Mouse (Mus musculus) heart, postnatal 14 days (tissue): Measurements from ENCODE around the gene Ankrd17. TPM values are rescaled to one million over a fixed set of nuclear protein-coding genes. Genes with fewer than 3 reads are reported as not detected.

Experiments used
- DNase-seq, 2 experiments: peaks; one replicate each; pipeline ENCODE4 v3.0.0; 2021 to 2022
- intact Hi-C: fragments of 180-260 bp; cut with DNase I; formaldehyde crosslinking; loops from one replicate; pipeline ENCODE4 v1.15.1; 2025
- total RNA-seq, 2 experiments: library from RNA; stranded (reverse); gene quantifications; 2 replicates each; pipeline ENCODE4 v1.2.3; 2021

Gene Ankrd17
- total RNA-seq, 2 experiments from 2014 or later = 71.4 to 74.4 TPM

- intact Hi-C loops = loop anchor here (1.0 to 5.0 kb wide), 2 partner anchors 58 to 142 kb away; partner anchors contain the start of gene Ankrd17
- no peak for DNase-seq
Measured at GRCm38 (mm10) chr5:90224730-90225129, 141.6 kb downstream of the Ankrd17 start.

- intact Hi-C loops = loop anchor here (1.0 kb wide), 1 partner anchor 143 kb away; the partner anchor contains the start of gene Ankrd17
- DNase-seq = peak; percentile 99
Measured at GRCm38 (mm10) chr5:90223534-90224381, 142.6 kb downstream of the Ankrd17 start, which contains the start of gene Cox18. Gene Cox18, minus strand, starts transcription at chr5:90224001.

GRCm38 (mm10) chr5:90222937-90223336 lies 143.4 kb downstream of the Ankrd17 start:
- no peak for DNase-seq
- intact Hi-C loops = no loop called here

GRCm38 (mm10) chr5:90217791-90218190 lies 148.6 kb downstream of the Ankrd17 start:
- intact Hi-C loops = no loop called here

GRCm38 (mm10) chr5:90217226-90217625 lies 149.2 kb downstream of the Ankrd17 start:
- no peak for DNase-seq

More at GRCm38 (mm10) chr5:90217791-90218190, 148.6 kb downstream of the Ankrd17 start:
- DNase-seq = no peak

GRCm38 (mm10) chr5:90213356-90213755 lies 153.0 kb downstream of the Ankrd17 start:
- no peak for DNase-seq
- intact Hi-C loops = no loop called here

More at GRCm38 (mm10) chr5:90217226-90217625, 149.2 kb downstream of the Ankrd17 start:
- intact Hi-C loops = no loop called here

DNA sequence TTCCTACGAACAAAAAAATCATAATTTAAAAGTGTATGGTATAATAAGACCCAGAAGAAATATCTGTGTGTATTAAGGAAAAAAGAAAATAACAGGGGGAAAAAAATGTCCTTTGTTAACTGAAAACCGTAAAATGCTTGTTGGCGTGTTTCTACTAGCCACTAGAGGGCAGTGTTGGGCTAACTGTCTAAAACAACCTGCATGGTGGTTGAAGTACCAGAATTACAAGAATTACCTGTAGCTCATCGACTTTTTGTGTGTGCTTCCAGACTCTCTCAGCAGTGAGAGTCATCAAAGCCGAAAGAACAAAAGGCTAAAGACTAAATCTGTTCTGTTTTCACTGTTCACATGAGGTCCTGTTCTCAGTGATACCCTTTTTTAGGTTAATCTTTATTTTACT lies 163.2 kb downstream of the Ankrd17 start:
- DNase-seq = peak; percentile 11 to 56
- intact Hi-C loops = loop anchor here (1.0 to 5.0 kb wide), 4 partner anchors 164 to 449 kb away; partner anchors contain the start of genes Ankrd17 and Gm9958

- intact Hi-C loops = loop anchor here (1.0 to 5.0 kb wide), 4 partner anchors 165 to 450 kb away; partner anchors contain the start of genes Ankrd17 and Gm9958
- no peak for DNase-seq
Measured at GRCm38 (mm10) chr5:90202447-90203117, 163.8 kb downstream of the Ankrd17 start.

- DNase-seq = no peak
- intact Hi-C loops = loop anchor here (5.0 kb wide), 3 partner anchors 167 to 452 kb away; partner anchors contain the start of genes Ankrd17 and Gm9958
Measured at GRCm38 (mm10) chr5:90199922-90200632, 166.3 kb downstream of the Ankrd17 start.

DNA sequence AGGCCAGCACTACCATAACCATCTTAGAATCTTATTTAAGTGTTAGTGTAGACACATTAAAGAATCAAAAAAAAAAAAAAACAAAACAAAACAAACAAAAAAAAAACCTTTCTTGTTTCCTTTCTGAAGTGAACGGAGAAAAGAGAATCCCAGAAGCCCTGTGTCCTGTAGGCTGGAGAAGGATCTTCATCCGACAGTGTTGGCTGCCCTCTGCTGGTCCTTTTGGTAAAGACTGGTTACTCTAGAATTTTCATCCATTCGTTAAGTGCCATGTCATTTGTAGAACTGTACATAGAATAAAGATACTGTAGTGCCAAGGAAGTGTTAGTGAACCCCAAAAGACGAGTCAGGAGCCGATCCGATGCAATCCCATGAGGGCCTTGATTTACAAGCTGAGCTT lies 171.5 kb downstream of the Ankrd17 start:
- intact Hi-C loops = loop anchor here (1.0 to 5.0 kb wide), 3 partner anchors 214 to 483 kb away; no protein-coding TSS in a partner anchor
- DNase-seq = peak; percentile 57 to 79

DNA sequence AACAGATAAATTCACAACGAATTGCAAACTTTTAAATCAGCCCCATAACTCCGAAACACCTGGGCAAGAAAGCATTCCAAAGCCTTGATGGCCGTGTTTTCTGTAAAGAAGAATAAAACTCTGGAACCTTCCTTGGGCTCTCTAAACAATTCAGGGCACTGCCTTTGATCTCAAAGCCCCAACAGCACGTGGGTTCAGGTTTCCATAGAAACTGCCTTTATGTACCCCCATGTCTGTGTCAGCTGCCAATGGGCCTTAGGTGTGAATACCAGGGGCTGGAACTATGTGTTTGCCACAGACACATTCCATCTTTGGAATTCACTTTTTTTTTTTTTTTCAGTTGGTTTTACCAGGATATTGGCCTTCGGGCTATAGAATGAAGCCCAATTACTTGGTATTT lies 183.6 kb downstream of the Ankrd17 start:
- no peak for DNase-seq
- intact Hi-C loops = no loop called here

- DNase-seq = no peak
- intact Hi-C loops = no loop called here
Measured at GRCm38 (mm10) chr5:90179094-90179493, 187.3 kb downstream of the Ankrd17 start.

DNA sequence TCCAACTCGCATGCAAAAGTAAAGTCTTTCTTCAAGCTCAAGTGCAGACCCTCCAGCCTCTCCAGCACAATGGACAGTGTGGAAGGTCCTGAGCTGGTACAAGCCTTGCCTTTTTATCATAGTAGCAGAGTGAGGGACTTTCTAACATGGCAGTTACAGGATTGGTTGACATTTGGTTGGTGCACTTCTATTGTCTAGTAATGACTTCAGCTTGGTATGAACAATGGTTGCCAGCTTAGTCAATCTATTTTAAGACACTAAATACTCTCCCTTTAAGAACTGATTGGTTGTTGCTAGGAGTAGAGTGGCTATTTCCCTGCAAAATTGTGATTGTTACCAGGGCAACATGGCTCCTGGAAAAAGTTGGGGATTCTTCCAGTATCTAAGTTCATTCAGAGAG lies 188.3 kb downstream of the Ankrd17 start:
- DNase-seq = peak; percentile 27 to 45
- intact Hi-C loops = no loop called here

Other genes starting within 250 kb of the Ankrd17 start
- gene Cox18, start 142.6 kb downstream of the Ankrd17 start, total RNA-seq = 10 to 100 TPM; 12.1 to 13.3 TPM
- 1 to 10 TPM in 1 of 2 experiments, under 1 TPM in 1; 1.00 to 1.0 TPM for gene Gm9958, start 627 bp upstream of the Ankrd17 start, total RNA-seq
- gene Alb, start 94.3 kb upstream of the Ankrd17 start, total RNA-seq = under 1 TPM in 1 of 2 experiments, not detected in 1; 0.34 TPM
- gene Afp, start 124.2 kb upstream of the Ankrd17 start, total RNA-seq = not detected
- not detected for gene Afm, start 152.4 kb upstream of the Ankrd17 start, total RNA-seq
- not detected for gene 5830473C10Rik, start 194.5 kb upstream of the Ankrd17 start, total RNA-seq